Mouse (Mus musculus): Measurements from ENCODE around the gene Palmd.

DNA sequence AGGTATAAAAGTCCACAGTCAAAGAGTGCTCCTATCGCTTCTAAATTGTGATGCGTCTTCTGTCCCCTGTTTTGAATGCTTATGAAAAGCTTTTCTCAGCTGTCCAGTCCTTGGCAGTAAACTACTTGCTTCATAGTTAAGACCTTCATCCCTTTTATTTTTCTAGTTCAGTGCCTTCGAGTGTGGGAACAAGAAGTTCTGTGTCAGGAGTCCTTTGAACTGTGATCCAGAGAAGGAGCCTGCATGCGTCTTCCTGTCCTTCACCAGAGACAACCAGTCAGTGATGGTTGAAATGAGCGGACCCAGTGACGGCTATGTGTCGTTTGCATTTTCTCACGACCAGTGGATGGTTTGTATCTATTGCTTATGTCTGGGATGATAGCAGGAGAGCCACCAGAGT, 83.8 kb downstream of the Palmd start:
- TF ChIP-seq CTCF (IDR thresholded peaks at IDR 0.05; ENCODE audit: extremely low read depth, insufficient read length, insufficient replicate concordance, low read depth, low read length): no peak
- no peak for TF ChIP-seq POLR2A (IDR thresholded peaks at IDR 0.05; ENCODE audit: low read depth, low read length)
